Mouse (Mus musculus) stomach, embryonic 16.5 days (tissue): ENCODE results near the gene A730009L09Rik. TPM values are rescaled to one million over a fixed set of nuclear protein-coding genes. Genes with fewer than 3 reads are reported as not detected.

ENCODE experiments used
- ATAC-seq: fragments of 200-750 bp; cut with Nextera tagmentation; 2 replicates; pipeline ENCODE4 v1.8.0; 2017; ENCODE audit warnings: moderate number of reproducible peaks, moderate TSS enrichment; ENCODE audit not compliant: insufficient read depth, low FRiP score
- H3K27ac ChIP-seq: fragments of 300-500 bp; sonication (generic); 2 replicates; pipeline ENCODE4 v1.5.1; 2014; ENCODE audit warnings: low read length
- H3K27me3 ChIP-seq: fragments of 300-500 bp; sonication (generic); 2 replicates; pipeline ENCODE4 v1.6.1; 2014; ENCODE audit warnings: low read length, control low read depth, mixed read lengths; ENCODE audit not compliant: control insufficient read depth, insufficient read depth
- H3K36me3 ChIP-seq: fragments of 300-500 bp; sonication (generic); 2 replicates; pipeline ENCODE4 v1.6.1; 2014; ENCODE audit warnings: low read length; ENCODE audit not compliant: control insufficient read depth, insufficient read depth
- H3K4me1 ChIP-seq: fragments of 300-500 bp; sonication (generic); 2 replicates; pipeline ENCODE4 v1.6.1; 2014; ENCODE audit warnings: low read length, control low read depth, mixed read lengths; ENCODE audit not compliant: control insufficient read depth, insufficient read depth
- H3K4me2 ChIP-seq: fragments of 300-500 bp; sonication (generic); 2 replicates; pipeline ENCODE4 v1.6.1; 2014; ENCODE audit warnings: low read depth, low read length, mixed read lengths
- H3K4me3 ChIP-seq: fragments of 300-500 bp; sonication (generic); replicated peaks from 2 replicates; pipeline ENCODE4 v1.5.1; 2014; ENCODE audit warnings: mild to moderate bottlenecking, low read length
- H3K9ac ChIP-seq: fragments of 300-500 bp; sonication (generic); 2 replicates; pipeline ENCODE4 v1.6.1; 2014; ENCODE audit warnings: low read length
- H3K9me3 ChIP-seq: fragments of 300-500 bp; sonication (generic); replicated peaks from 2 replicates; pipeline ENCODE4 v1.6.1; 2016; ENCODE audit warnings: low read length, control low read depth; ENCODE audit not compliant: control insufficient read depth
- WGBS: fragments of 180-500 bp; shearing (Covaris S2); extraction: QIAGEN DNeasy Blood & Tissue Kit; methylation state at CpG from one replicate; pipeline ENCODE4 v1.1.7; 2014; 5-methylcytosine and 5-hydroxymethylcytosine counted together
- polyA plus RNA-seq: library from polyadenylated mRNA; unstranded; fragments of >200 nt; fragmentation: Nextera tagmentation; extraction: Ambion mirVana; gene quantifications from 2 replicates; pipeline ENCODE4 v1.2.1, GENCODE M21; 2015

Gene A730009L09Rik
- polyA plus RNA-seq, 1 experiment from 2014 or later: not detected

GRCm38 (mm10) chr16:84550445-84550844 is 35.5 kb downstream of the A730009L09Rik start:
- no peak for ATAC-seq
- Histone ChIP-seq H3K9ac (no peak overlapping the region), H3K4me2 (no peak overlapping the region), H3K27me3 (no peaks in the 10 kb centered on the region), H3K36me3 (no peaks in the 10 kb centered on the region), H3K9me3 (no peaks in the 10 kb centered on the region), H3K27ac (no peak overlapping the region), H3K4me3 (no peak overlapping the region), H3K4me1 (no peaks in the 10 kb centered on the region)
- WGBS: 77% methylated on average over 5 of the region's 5 CpGs

GRCm38 (mm10) chr16:84553981-84554380 is 39.1 kb downstream of the A730009L09Rik start:
- Histone ChIP-seq H3K27ac (no peak overlapping the region), H3K4me3 (no peak overlapping the region), H3K36me3 (no peaks in the 10 kb centered on the region), H3K9ac (no peak overlapping the region), H3K27me3 (no peaks in the 10 kb centered on the region), H3K4me2 (no peak overlapping the region), H3K4me1 (no peaks in the 10 kb centered on the region), H3K9me3 (no peaks in the 10 kb centered on the region)
- WGBS: 76% methylated on average over 13 of the region's 13 CpGs
- ATAC-seq: no peak

- H3K9ac ChIP-seq: no peak overlapping the region
- ATAC-seq: no peak
- 54% methylated on average over 20 of the region's 20 CpGs for WGBS
- no peaks in the 10 kb centered on the region for H3K27me3 ChIP-seq
- no peak overlapping the region for H3K27ac ChIP-seq
- no peaks in the 10 kb centered on the region for H3K9me3 ChIP-seq
- no peak overlapping the region for H3K4me2 ChIP-seq
- H3K4me1 ChIP-seq: no peaks in the 10 kb centered on the region
- no peaks in the 10 kb centered on the region for H3K36me3 ChIP-seq
- no peak overlapping the region for H3K4me3 ChIP-seq
Measured at GRCm38 (mm10) chr16:84558113-84558917, 43.4 kb downstream of the A730009L09Rik start.

- ATAC-seq: no peak
Measured at GRCm38 (mm10) chr16:84559569-84560278, 44.8 kb downstream of the A730009L09Rik start.

GRCm38 (mm10) chr16:84560279-84560602 is 45.3 kb downstream of the A730009L09Rik start:
- no peak for ATAC-seq
- H3K27ac ChIP-seq: no peak overlapping the region
- H3K4me2 ChIP-seq: no peak overlapping the region
- H3K36me3 ChIP-seq: no peaks in the 10 kb centered on the region
- no peak overlapping the region for H3K4me3 ChIP-seq
- 62% methylated on average over 7 of the region's 7 CpGs for WGBS
- no peaks in the 10 kb centered on the region for H3K4me1 ChIP-seq
- H3K27me3 ChIP-seq: no peaks in the 10 kb centered on the region
- H3K9ac ChIP-seq: no peak overlapping the region
- H3K9me3 ChIP-seq: no peaks in the 10 kb centered on the region

More at GRCm38 (mm10) chr16:84559569-84560278, 44.8 kb downstream of the A730009L09Rik start:
- H3K27ac ChIP-seq: no peak overlapping the region
- no peaks in the 10 kb centered on the region for H3K36me3 ChIP-seq
- H3K4me2 ChIP-seq: peak overlapping the region; percentile 24; the same call in 1 of the 2 replicates
- no peaks in the 10 kb centered on the region for H3K4me1 ChIP-seq
- WGBS: 16% methylated on average over 9 of the region's 9 CpGs
- no peaks in the 10 kb centered on the region for H3K9me3 ChIP-seq
- H3K27me3 ChIP-seq: no peaks in the 10 kb centered on the region
- H3K4me3 ChIP-seq: no peak overlapping the region
- no peak overlapping the region for H3K9ac ChIP-seq

Other genes with a start within 250 kb of the A730009L09Rik start
- gene Mrpl39, start 220.6 kb downstream of the A730009L09Rik start, polyA plus RNA-seq: 38.3 and 46.9 TPM in 2 replicates